Mouse (Mus musculus): ENCODE measurements at regions not wholly inside any gene's neighbourhood (a gene's known extent, or its start where the extent isn't known, plus 50 kb on each side); places are given as distances from the start of the nearest gene placed in this dataset.

DNA sequence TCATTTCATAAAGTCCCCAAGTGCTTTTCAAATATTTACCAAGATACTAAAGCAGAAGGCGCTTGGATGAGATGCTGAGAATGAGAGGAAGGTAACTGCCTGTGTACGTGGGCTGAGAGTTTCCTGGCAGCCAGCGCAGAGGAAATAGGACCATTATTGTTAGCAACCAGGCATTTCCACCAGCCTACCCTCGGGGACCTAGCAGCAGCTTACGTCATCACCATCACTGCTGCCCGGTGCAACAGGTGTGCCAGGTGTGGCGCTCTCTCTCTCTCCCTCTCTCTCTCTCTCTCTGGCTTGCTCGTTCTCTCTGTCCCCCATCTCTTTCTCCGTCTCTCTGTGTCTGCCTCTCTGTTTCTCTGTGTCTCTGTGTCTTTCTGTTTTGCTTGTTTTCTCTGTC lies 55.1 kb upstream of the Fam222a start:
- peak; percentile 34 for DNase-seq

DNA sequence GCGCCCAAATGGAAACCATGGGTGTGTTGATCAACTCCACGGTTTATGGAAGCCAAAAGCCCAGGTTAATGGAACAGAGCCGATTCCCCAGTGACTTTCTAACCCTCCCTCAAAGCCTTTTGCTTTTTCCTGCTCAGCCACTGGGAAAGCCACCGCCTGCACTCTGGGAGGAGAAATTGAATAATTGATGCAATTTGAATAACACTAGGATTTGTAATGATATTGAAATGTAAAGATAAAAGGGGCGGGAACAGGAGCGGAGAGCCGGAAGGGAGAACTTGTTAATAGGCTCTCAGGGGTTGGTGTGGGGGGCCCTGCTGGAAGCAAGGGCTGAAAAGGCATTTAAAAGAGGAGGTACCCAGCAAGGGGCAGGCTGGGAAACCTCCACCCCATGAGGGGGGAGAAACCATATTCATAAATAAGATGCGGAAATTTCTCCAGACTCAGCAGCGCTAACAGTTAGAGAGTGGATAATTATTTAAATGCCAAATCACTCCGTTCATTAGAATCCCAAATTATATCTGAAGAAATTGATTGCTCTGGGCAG lies 53.8 kb upstream of the Fam222a start:
- DNase-seq: no peak

DNA sequence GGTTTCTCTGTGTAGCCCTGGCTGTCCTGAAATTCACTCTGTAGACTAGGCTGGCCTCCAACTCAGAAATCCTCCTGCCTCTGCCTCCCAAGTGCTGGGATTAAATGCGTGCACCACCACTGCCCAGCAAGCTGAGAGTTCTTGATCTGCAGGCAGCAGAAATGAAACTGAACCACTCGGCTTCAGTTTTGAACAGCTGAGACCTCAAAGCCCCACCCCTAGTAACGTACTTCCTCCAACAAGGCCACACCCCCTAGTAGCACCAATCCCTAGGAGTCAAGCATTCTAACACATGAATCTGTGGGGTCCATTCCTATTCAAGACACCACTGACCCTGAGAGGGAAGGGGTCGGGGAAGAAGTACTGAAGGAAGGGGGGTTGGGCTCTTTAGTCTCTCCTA lies 50.8 kb upstream of the Fam222a start:
- DNase-seq: no peak

DNA sequence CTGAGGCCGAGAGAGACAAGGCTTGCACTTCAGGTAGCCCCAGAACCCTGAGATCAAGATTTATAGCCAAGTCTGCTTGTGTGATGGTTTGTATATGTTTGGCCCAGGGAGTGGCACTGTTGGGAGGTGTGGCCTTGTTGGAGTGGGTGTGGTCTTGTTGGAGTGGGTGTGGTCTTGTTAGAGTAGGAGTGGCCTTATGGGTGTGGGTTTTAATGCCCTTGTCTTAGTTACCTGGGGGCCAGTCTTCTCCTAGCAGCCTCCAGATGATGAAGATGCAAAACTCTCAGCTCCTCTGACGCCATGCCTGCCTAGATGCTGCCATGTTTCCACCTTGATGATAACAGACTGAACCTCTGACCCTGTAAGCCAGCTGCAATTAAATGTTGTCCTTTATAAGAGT lies 49.8 kb upstream of the Fam222a start:
- DNase-seq: no peak

All from thymus, postnatal 4 days (tissue).